ENCODE assay signal across 10 mouse cellular contexts in the genomic region with DNA sequence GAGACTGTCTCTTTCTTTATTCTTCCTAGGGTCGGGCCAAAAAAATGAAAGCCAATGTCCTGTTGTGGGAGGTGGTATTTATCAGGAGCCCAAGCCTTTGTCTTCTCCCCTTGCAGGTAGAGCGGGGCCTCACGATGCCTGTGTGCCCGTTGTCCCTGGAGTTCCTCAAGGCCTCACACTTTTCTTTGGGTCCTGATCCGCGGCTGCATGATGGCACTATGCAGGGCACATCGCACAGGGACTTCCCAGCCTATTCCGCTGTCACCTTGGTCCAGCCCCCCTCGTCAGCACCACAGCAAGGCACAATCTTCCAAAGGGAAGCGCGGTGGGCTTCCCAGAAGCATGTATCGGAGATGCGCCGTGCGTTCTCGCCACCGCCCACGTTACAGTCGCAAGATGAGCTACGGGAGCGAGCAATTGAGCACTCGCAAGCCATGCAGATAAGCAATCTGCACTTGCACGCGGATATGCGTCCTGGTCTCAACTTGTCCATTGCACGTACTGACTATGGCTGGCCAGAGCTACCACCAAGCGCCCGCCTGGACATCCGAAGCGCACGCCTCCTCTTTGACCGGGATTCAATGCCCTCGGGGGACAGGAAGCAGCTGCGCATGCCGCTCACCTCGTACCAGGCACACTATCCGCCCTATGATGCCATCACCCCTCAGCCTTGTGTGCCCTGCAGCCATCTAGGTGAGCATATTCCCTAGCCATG. TPM values are rescaled to one million over a fixed set of nuclear protein-coding genes. Genes with fewer than 3 reads are reported as not detected.
DNase-seq lines count a peak whose midpoint lies in the region; ATAC-seq and TF ChIP-seq lines count a peak whose summit lies in the region.
"Had no signal": no experiment of that assay in that cellular context is flagged by ENCODE, and none has a peak within 500 bp of the region (broad histone marks: within the 10 kb centered on the region; RNA-seq: fewer than 3 reads in every experiment).

No protein-coding gene starts in this region.

- TF ChIP-seq EP300 in heart, adult 2 months (IDR thresholded peaks at IDR 0.05; ENCODE audit: insufficient read depth, low read depth, low read length) = no peak

- ATAC-seq in kidney, postnatal 0 days (replicated peaks; ENCODE audit: low FRiP score, low read depth) = 0 out of 2 replicates have a peak, but pooled peaks have one; percentile 21
- ATAC-seq in embryonic facial prominence, embryonic 11.5 days (replicated peaks; ENCODE audit: insufficient number of reproducible peaks, low FRiP score, low TSS enrichment, low read depth) = no peak
- ATAC-seq in intestine, postnatal 0 days = peak; percentile 33; the same call in 1 of the 2 replicates
- ATAC-seq in neural tube, embryonic 13.5 days (ENCODE audit: low read depth) = peak; percentile 66
- ATAC-seq in cerebellum, adult (ENCODE audit: insufficient number of reproducible peaks, low FRiP score, low TSS enrichment) = no peak
- ATAC-seq: Patski had no signal

- TF ChIP-seq POLR2A in heart, adult 2 months (IDR thresholded peaks at IDR 0.05; ENCODE audit: insufficient read depth, low read depth, low read length) = no peak

- H3K27me3 ChIP-seq in kidney, postnatal 0 days (ENCODE audit: insufficient read depth, low read length) = no peaks in the 10 kb centered on the region
- 0 out of 2 replicates have a peak, but pooled peaks cover 3% of the 10 kb centered on the region for H3K27me3 ChIP-seq in embryonic facial prominence, embryonic 11.5 days (ENCODE audit: control insufficient read depth, insufficient read depth, low read length)
- peaks cover 6% of the 10 kb centered on the region; the same call in 1 of the 2 replicates for H3K27me3 ChIP-seq in intestine, postnatal 0 days (replicated peaks; ENCODE audit: control insufficient read depth, insufficient read depth, low read length)
- H3K27me3 ChIP-seq in neural tube, embryonic 13.5 days = peaks cover 15% of the 10 kb centered on the region; the same call in 1 of the 2 replicates
- H3K27me3 ChIP-seq in heart, adult 2 months (ENCODE audit: control insufficient read depth, insufficient read depth, low read length) = peaks cover 5% of the 10 kb centered on the region; the same call in 1 of the 2 replicates
- H3K27me3 ChIP-seq: Patski had no signal

- H3K4me2 ChIP-seq in kidney, postnatal 0 days (ENCODE audit: low read length) = peak overlapping the region; percentile 47
- peak overlapping the region; percentile 44 for H3K4me2 ChIP-seq in embryonic facial prominence, embryonic 11.5 days (ENCODE audit: low read depth, low read length)
- peak overlapping the region; percentile 52 for H3K4me2 ChIP-seq in intestine, postnatal 0 days (replicated peaks; ENCODE audit: low read depth)
- peak overlapping the region; percentile 54 for H3K4me2 ChIP-seq in neural tube, embryonic 13.5 days

- 24% methylated on average over 37 of the region's 37 CpGs for WGBS in kidney, postnatal 0 days
- WGBS in embryonic facial prominence, embryonic 11.5 days = 21% methylated on average over 37 of the region's 37 CpGs
- 21% methylated on average over 37 of the region's 37 CpGs for WGBS in intestine, postnatal 0 days
- 25% methylated on average over 37 of the region's 37 CpGs for WGBS in neural tube, embryonic 13.5 days
- 23% methylated on average over 37 of the region's 37 CpGs for WGBS in heart, adult 2 months

- no peaks in the 10 kb centered on the region for H3K4me1 ChIP-seq in kidney, postnatal 0 days (replicated peaks; ENCODE audit: insufficient read depth, low read length)
- H3K4me1 ChIP-seq in embryonic facial prominence, embryonic 11.5 days (ENCODE audit: control insufficient read depth, insufficient read depth, low read length) = no peaks in the 10 kb centered on the region
- H3K4me1 ChIP-seq in intestine, postnatal 0 days (replicated peaks; ENCODE audit: control insufficient read depth, insufficient read depth, low read length) = no peaks in the 10 kb centered on the region
- H3K4me1 ChIP-seq in neural tube, embryonic 13.5 days (replicated peaks) = 0 out of 2 replicates have a peak, but pooled peaks cover 3% of the 10 kb centered on the region
- H3K4me1 ChIP-seq in heart, adult 2 months (ENCODE audit: control insufficient read depth, insufficient read depth, low read length) = no peaks in the 10 kb centered on the region

- H3K9me3 ChIP-seq in kidney, postnatal 0 days (replicated peaks; ENCODE audit: low read length) = no peaks in the 10 kb centered on the region
- no peaks in the 10 kb centered on the region for H3K9me3 ChIP-seq in embryonic facial prominence, embryonic 11.5 days (replicated peaks; ENCODE audit: control insufficient read depth, low read length)
- H3K9me3 ChIP-seq in intestine, postnatal 0 days (ENCODE audit: control insufficient read depth) = no peaks in the 10 kb centered on the region
- no peaks in the 10 kb centered on the region for H3K9me3 ChIP-seq in neural tube, embryonic 13.5 days

- no peak for DNase-seq in kidney, postnatal 0 days (ENCODE audit: low spot score)
- DNase-seq in kidney, adult 8-10 months = no peak
- DNase-seq in embryonic facial prominence, embryonic 11.5 days (ENCODE audit: low spot score) = peak; percentile 32
- no peak for DNase-seq in thymus, postnatal 4 days
- DNase-seq in heart, adult 2 months = no peak
- DNase-seq: kidney, adult 2 months had no signal

- TF ChIP-seq CTCF in kidney, postnatal 0 days (IDR thresholded peaks at IDR 0.05; ENCODE audit: low read depth) = no peak
- no peak for TF ChIP-seq CTCF in intestine, postnatal 0 days (IDR thresholded peaks at IDR 0.05; ENCODE audit: low read depth)
- no peak for TF ChIP-seq CTCF in heart, adult 2 months (IDR thresholded peaks at IDR 0.05)

- 0 out of 2 replicates have a peak overlapping the region, but pooled peaks have one; percentile 31 for H3K9ac ChIP-seq in kidney, postnatal 0 days (ENCODE audit: low read depth, low read length)
- H3K9ac ChIP-seq in embryonic facial prominence, embryonic 11.5 days (replicated peaks; ENCODE audit: low read length) = peak overlapping the region; percentile 25; the same call in 1 of the 2 replicates
- peak overlapping the region; percentile 26; the same call in 1 of the 2 replicates for H3K9ac ChIP-seq in intestine, postnatal 0 days (ENCODE audit: low read depth, low read length)
- peak overlapping the region; percentile 54 for H3K9ac ChIP-seq in neural tube, embryonic 13.5 days
- no peak overlapping the region for H3K9ac ChIP-seq in heart, adult 2 months (ENCODE audit: low read depth, low read length)

- no peak overlapping the region for H3K27ac ChIP-seq in kidney, postnatal 0 days
- H3K27ac ChIP-seq in embryonic facial prominence, embryonic 11.5 days (replicated peaks; ENCODE audit: low read depth, low read length) = no peak overlapping the region
- H3K27ac ChIP-seq in intestine, postnatal 0 days (ENCODE audit: low read depth, low read length) = no peak overlapping the region
- H3K27ac ChIP-seq in neural tube, embryonic 13.5 days (replicated peaks) = no peak overlapping the region
- no peak overlapping the region for H3K27ac ChIP-seq in heart, adult 2 months

- peak overlapping the region; percentile 18; the same call in 1 of the 2 replicates for H3K4me3 ChIP-seq in kidney, postnatal 0 days (replicated peaks; ENCODE audit: low read depth, low read length)
- peak overlapping the region; percentile 21 for H3K4me3 ChIP-seq in embryonic facial prominence, embryonic 11.5 days (ENCODE audit: low read depth, low read length)
- peak overlapping the region; percentile 23 for H3K4me3 ChIP-seq in intestine, postnatal 0 days (ENCODE audit: low read depth, low read length)
- peak overlapping the region; percentile 33 for H3K4me3 ChIP-seq in neural tube, embryonic 13.5 days
- no peak overlapping the region for H3K4me3 ChIP-seq in heart, adult 2 months

- no peaks in the 10 kb centered on the region for H3K36me3 ChIP-seq in kidney, postnatal 0 days (ENCODE audit: insufficient read depth, low read length)
- H3K36me3 ChIP-seq in embryonic facial prominence, embryonic 11.5 days (replicated peaks; ENCODE audit: control insufficient read depth, insufficient read depth, low read depth, low read length) = no peaks in the 10 kb centered on the region
- no peaks in the 10 kb centered on the region for H3K36me3 ChIP-seq in intestine, postnatal 0 days (ENCODE audit: control insufficient read depth, insufficient read depth)
- no peaks in the 10 kb centered on the region for H3K36me3 ChIP-seq in neural tube, embryonic 13.5 days
- H3K36me3 ChIP-seq in heart, adult 2 months (ENCODE audit: control insufficient read depth, insufficient read depth, low read length) = no peaks in the 10 kb centered on the region

- intact Hi-C loops in heart, adult 2 months (cut with DNase I) = no loop called here

- no peaks in the 10 kb centered on the region for H3K79me2 ChIP-seq in heart, adult 2 months (replicated peaks; ENCODE audit: control insufficient read depth, insufficient read depth, low read length)

RNA-seq across cellular contexts. Expression of a gene that starts 5.2 kb away (rescaled TPM):
- polyA plus RNA-seq in kidney, postnatal 0 days (2015; fragmentation: Nextera tagmentation; extraction: Ambion mirVana) = 0.16 TPM in 1 of 2 replicates, not detected in the other
- 0.14 TPM in 1 of 2 replicates, not detected in the other for polyA plus RNA-seq in embryonic facial prominence, embryonic 11.5 days (2014; fragmentation: Nextera tagmentation; extraction: Ambion mirVana)
- not detected in 2 replicates for polyA plus RNA-seq in intestine, postnatal 0 days (2015; fragmentation: Nextera tagmentation; extraction: Ambion mirVana)
- 0.17 TPM in 1 of 2 replicates, not detected in the other for polyA plus RNA-seq in neural tube, embryonic 13.5 days (2015; fragmentation: Nextera tagmentation; extraction: Ambion mirVana)
- total RNA-seq in heart, adult 2 months (2021) = under 1 TPM in 1 of 2 experiments, not detected in 1; 0.14 TPM
- 0.12 TPM in 1 of 2 replicates, not detected in the other for polyA plus RNA-seq in heart, adult 2 months (2012; rRNA removed)
- polyA plus RNA-seq: Patski had no signal

RNA-seq across cellular contexts. Expression of a gene that starts 8.4 kb away (rescaled TPM):
- polyA plus RNA-seq in kidney, postnatal 0 days (2015; fragmentation: Nextera tagmentation; extraction: Ambion mirVana) = 8.1 and 8.8 TPM in 2 replicates
- polyA plus RNA-seq in embryonic facial prominence, embryonic 11.5 days (2014; fragmentation: Nextera tagmentation; extraction: Ambion mirVana) = 2.1 TPM in 2 replicates
- polyA plus RNA-seq in intestine, postnatal 0 days (2015; fragmentation: Nextera tagmentation; extraction: Ambion mirVana) = 14.3 and 14.9 TPM in 2 replicates
- polyA plus RNA-seq in neural tube, embryonic 13.5 days (2015; fragmentation: Nextera tagmentation; extraction: Ambion mirVana) = 3.1 and 3.2 TPM in 2 replicates
- 1 to 10 TPM; 2.4 to 3.1 TPM for total RNA-seq in heart, adult 2 months (2021)
- polyA plus RNA-seq in heart, adult 2 months (2012; rRNA removed) = 4.5 and 5.5 TPM in 2 replicates

RNA-seq across cellular contexts. Expression of a gene that starts 17.1 kb away (rescaled TPM):
- polyA plus RNA-seq in kidney, postnatal 0 days (2015; fragmentation: Nextera tagmentation; extraction: Ambion mirVana) = 42.1 and 45.0 TPM in 2 replicates
- polyA plus RNA-seq in embryonic facial prominence, embryonic 11.5 days (2014; fragmentation: Nextera tagmentation; extraction: Ambion mirVana) = 29.0 and 29.9 TPM in 2 replicates
- polyA plus RNA-seq in intestine, postnatal 0 days (2015; fragmentation: Nextera tagmentation; extraction: Ambion mirVana) = 16.5 and 18.1 TPM in 2 replicates
- 76.4 and 77.7 TPM in 2 replicates for polyA plus RNA-seq in neural tube, embryonic 13.5 days (2015; fragmentation: Nextera tagmentation; extraction: Ambion mirVana)
- 10 to 100 TPM; 24.9 to 30.7 TPM for total RNA-seq in heart, adult 2 months (2021)
- 51.3 and 53.9 TPM in 2 replicates for polyA plus RNA-seq in heart, adult 2 months (2012; rRNA removed)

RNA-seq across cellular contexts. Expression of a gene that starts 24.4 kb away (rescaled TPM):
- polyA plus RNA-seq in kidney, postnatal 0 days (2015; fragmentation: Nextera tagmentation; extraction: Ambion mirVana) = 46.9 and 54.6 TPM in 2 replicates
- 43.1 and 43.6 TPM in 2 replicates for polyA plus RNA-seq in embryonic facial prominence, embryonic 11.5 days (2014; fragmentation: Nextera tagmentation; extraction: Ambion mirVana)
- polyA plus RNA-seq in intestine, postnatal 0 days (2015; fragmentation: Nextera tagmentation; extraction: Ambion mirVana) = 105 and 123 TPM in 2 replicates
- 88.6 and 91.9 TPM in 2 replicates for polyA plus RNA-seq in neural tube, embryonic 13.5 days (2015; fragmentation: Nextera tagmentation; extraction: Ambion mirVana)
- total RNA-seq in heart, adult 2 months (2021) = 10 to 100 TPM; 20.6 to 23.1 TPM
- polyA plus RNA-seq in heart, adult 2 months (2012; rRNA removed) = 86.9 and 123 TPM in 2 replicates

RNA-seq across cellular contexts. Expression of a gene that starts 39.3 kb away (rescaled TPM):
- polyA plus RNA-seq in kidney, postnatal 0 days (2015; fragmentation: Nextera tagmentation; extraction: Ambion mirVana) = 24.3 and 26.4 TPM in 2 replicates
- 13.6 and 17.5 TPM in 2 replicates for polyA plus RNA-seq in embryonic facial prominence, embryonic 11.5 days (2014; fragmentation: Nextera tagmentation; extraction: Ambion mirVana)
- 36.1 and 43.9 TPM in 2 replicates for polyA plus RNA-seq in intestine, postnatal 0 days (2015; fragmentation: Nextera tagmentation; extraction: Ambion mirVana)
- polyA plus RNA-seq in neural tube, embryonic 13.5 days (2015; fragmentation: Nextera tagmentation; extraction: Ambion mirVana) = 35.7 and 36.7 TPM in 2 replicates
- 10 to 100 TPM in 1 of 2 experiments, 1 to 10 TPM in 1; 8.5 to 11.1 TPM for total RNA-seq in heart, adult 2 months (2021)
- 24.8 and 25.1 TPM in 2 replicates for polyA plus RNA-seq in heart, adult 2 months (2012; rRNA removed)

Comparison
In these comparisons a context has a peak if more than half of its experiments do, and no peak if none do; other contexts are left out.
1. ATAC-seq: peak in kidney, postnatal 0 days (single experiment), intestine, postnatal 0 days (single experiment) and neural tube, embryonic 13.5 days (single experiment); none in embryonic facial prominence, embryonic 11.5 days (single experiment) and cerebellum, adult (single experiment).
2. Peak in every context shown above with its lines, with median percentiles within 50 percentile points of each other: H3K4me2 ChIP-seq.